Mouse (Mus musculus) midbrain, embryonic 14.5 days (tissue): Measurements from ENCODE around the gene Cerk. TPM values are rescaled to one million over a fixed set of nuclear protein-coding genes. Genes with fewer than 3 reads are reported as not detected.

Experiments
- ATAC-seq: fragments of 200-750 bp; cut with Nextera tagmentation; 2 replicates; pipeline ENCODE4 v1.8.0; 2017; ENCODE audit warnings: moderate number of reproducible peaks, moderate library complexity; ENCODE audit not compliant: low FRiP score, low TSS enrichment
- DNase-seq: peaks from one replicate; pipeline ENCODE4 v3.0.0-alpha.2; 2015
- H3K27ac ChIP-seq: fragments of 300-500 bp; sonication (generic); replicated peaks from 2 replicates; pipeline ENCODE4 v1.5.1; 2014; ENCODE audit warnings: mild to moderate bottlenecking, low read depth, low read length, moderate library complexity
- H3K27me3 ChIP-seq: fragments of 300-500 bp; sonication (generic); 2 replicates; pipeline ENCODE4 v1.6.1; 2014; ENCODE audit warnings: low read length, control low read depth, mixed read lengths; ENCODE audit not compliant: control insufficient read depth, insufficient read depth
- H3K36me3 ChIP-seq: fragments of 300-500 bp; sonication (generic); 2 replicates; pipeline ENCODE4 v1.6.1; 2014; ENCODE audit warnings: low read length, control low read depth; ENCODE audit not compliant: control insufficient read depth, insufficient read depth
- H3K4me1 ChIP-seq: fragments of 300-500 bp; sonication (generic); 2 replicates; pipeline ENCODE4 v1.6.1; 2014; ENCODE audit warnings: mild to moderate bottlenecking, antibody characterized with exemption, low read length, control low read depth; ENCODE audit not compliant: control insufficient read depth, insufficient read depth
- H3K4me2 ChIP-seq: fragments of 300-500 bp; sonication (generic); 2 replicates; pipeline ENCODE4 v1.6.1; 2014; ENCODE audit warnings: mild to moderate bottlenecking, low read length, moderate library complexity
- H3K4me3 ChIP-seq: fragments of 300-500 bp; sonication (generic); replicated peaks from 2 replicates; pipeline ENCODE4 v1.5.1; 2014; ENCODE audit warnings: low read depth, low read length
- H3K9ac ChIP-seq: fragments of 300-500 bp; sonication (generic); replicated peaks from 2 replicates; pipeline ENCODE4 v1.6.1; 2014; ENCODE audit warnings: mild to moderate bottlenecking, low read length, moderate library complexity
- H3K9me3 ChIP-seq: fragments of 300-500 bp; sonication (generic); 2 replicates; pipeline ENCODE4 v1.6.1; 2016; ENCODE audit warnings: low read length, control low read depth, mixed read lengths; ENCODE audit not compliant: control insufficient read depth
- WGBS: fragments of 180-500 bp; shearing (Covaris S2); extraction: QIAGEN DNeasy Blood & Tissue Kit; methylation state at CpG from one replicate; pipeline ENCODE4 v1.1.7; 2014; 5-methylcytosine and 5-hydroxymethylcytosine counted together
- polyA plus RNA-seq: library from polyadenylated mRNA; unstranded; fragments of >200 nt; fragmentation: Nextera tagmentation; extraction: Ambion mirVana; gene quantifications from 2 replicates; pipeline ENCODE4 v1.2.1, GENCODE M21; 2014

The Cerk gene
- polyA plus RNA-seq, 1 experiment from 2014 or later = 23.5 TPM

DNA sequence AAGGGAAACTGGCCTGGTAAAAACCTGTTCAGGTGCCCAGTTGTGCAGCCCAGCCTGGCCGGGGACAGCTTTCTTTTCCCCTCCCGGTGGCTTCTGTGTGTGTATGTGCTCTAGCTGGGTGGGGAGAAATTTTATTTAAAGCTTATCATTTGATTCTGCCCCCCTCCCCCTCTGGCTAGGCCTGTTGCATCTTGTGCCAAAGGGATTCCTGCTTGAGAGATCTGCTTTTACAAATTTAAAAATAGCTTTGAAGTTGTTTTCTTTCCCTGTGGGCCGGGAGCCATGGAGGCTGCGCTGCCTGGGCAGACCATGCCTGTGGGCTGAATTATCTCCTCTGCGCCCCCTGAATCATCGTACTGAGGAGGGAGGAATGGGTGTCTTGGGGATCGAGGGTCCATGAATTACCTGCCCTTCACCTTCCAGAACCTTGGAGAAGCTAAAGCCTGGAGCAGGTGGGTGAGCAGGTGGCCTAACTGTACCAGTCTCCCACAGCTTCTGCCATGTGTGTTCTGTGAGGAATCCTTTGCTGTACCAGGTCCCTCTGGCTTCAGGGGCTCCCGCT, 76.2 kb downstream of the Cerk start:
- H3K27ac ChIP-seq = 0 out of 2 replicates have a peak overlapping the region, but pooled peaks have one; percentile 20
- ATAC-seq = no peak
- no peak overlapping the region for H3K4me2 ChIP-seq
- no peak overlapping the region for H3K4me3 ChIP-seq
- DNase-seq = no peak
- no peak overlapping the region for H3K9ac ChIP-seq
- 83% methylated on average over 8 of the region's 8 CpGs for WGBS
- H3K36me3 ChIP-seq = peaks cover 2% of the 10 kb centered on the region; the same call in 1 of the 2 replicates
- no peaks in the 10 kb centered on the region for H3K9me3 ChIP-seq
- no peaks in the 10 kb centered on the region for H3K27me3 ChIP-seq
- H3K4me1 ChIP-seq = peaks cover 22% of the 10 kb centered on the region

DNA sequence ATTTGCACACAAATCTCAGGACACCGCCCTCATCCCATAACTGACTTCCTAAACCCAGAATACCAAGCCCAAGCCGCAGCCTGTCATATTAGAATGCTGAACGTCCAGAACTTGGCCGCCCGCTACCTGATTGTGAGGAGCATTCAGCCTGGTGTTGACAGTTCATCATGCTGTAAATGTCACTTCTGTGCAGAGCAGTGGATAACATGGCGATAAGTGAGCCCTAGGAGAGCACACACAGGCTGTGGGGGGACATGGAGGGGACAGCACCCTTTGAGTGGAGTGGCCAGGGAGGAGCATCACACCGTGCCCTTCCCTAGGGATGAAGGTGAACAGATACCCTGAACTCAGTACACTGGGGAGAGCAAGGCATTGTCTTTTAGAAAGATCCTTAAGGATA, 76.7 kb downstream of the Cerk start:
- Histone ChIP-seq H3K9ac (no peak overlapping the region), H3K36me3 (peaks cover 7% of the 10 kb centered on the region; the same call in 1 of the 2 replicates)

DNA sequence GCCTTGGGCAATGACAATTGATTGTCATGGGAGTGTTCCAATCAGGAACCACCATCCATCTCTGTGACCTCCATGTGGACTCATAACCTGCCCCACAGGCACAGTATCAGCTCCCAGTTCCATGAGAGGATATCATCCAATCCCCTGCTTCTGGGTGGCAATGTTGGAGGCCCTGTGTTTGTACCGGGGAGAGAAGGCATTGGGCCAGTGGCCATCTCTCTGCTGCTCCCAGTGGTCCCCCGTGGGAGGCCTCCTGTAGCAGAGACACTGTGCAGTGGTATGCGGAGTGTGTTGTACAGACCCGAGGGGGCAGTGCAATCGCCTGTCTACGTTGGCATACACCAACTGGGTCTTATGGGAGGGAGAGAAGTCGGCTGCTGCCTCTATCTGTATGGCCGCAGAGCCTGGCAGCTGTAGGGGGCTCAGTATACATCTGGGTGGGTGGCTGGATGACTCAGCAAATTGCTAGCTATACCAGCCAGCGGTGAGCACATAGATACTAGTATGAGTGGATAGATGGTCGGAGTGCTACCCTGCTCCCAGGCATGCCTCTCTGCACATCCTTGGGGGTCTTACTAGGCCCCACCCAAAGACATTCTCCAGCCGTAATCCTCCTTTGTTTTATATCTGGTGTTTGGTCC, 78.0 kb downstream of the Cerk start:
- Histone ChIP-seq H3K9me3 (no peaks in the 10 kb centered on the region), H3K9ac (no peak overlapping the region), H3K27me3 (no peaks in the 10 kb centered on the region), H3K36me3 (peaks cover 19% of the 10 kb centered on the region; the same call in 1 of the 2 replicates), H3K4me2 (no peak overlapping the region), H3K4me3 (no peak overlapping the region), H3K4me1 (peaks cover 15% of the 10 kb centered on the region), H3K27ac (no peak overlapping the region)
- 84% methylated on average over 11 of the region's 11 CpGs for WGBS
- DNase-seq (no peak), ATAC-seq (no peak)

More for the DNA sequence above, 76.7 kb downstream of the Cerk start:
- 0 out of 2 replicates have a peak overlapping the region, but pooled peaks have one; percentile 20 for H3K27ac ChIP-seq
- H3K4me3 ChIP-seq = no peak overlapping the region
- no peaks in the 10 kb centered on the region for H3K27me3 ChIP-seq
- peaks cover 22% of the 10 kb centered on the region for H3K4me1 ChIP-seq
- H3K4me2 ChIP-seq = no peak overlapping the region
- DNase-seq (no peak), ATAC-seq (no peak)
- 88% methylated on average over 7 of the region's 7 CpGs for WGBS
- no peaks in the 10 kb centered on the region for H3K9me3 ChIP-seq

DNA sequence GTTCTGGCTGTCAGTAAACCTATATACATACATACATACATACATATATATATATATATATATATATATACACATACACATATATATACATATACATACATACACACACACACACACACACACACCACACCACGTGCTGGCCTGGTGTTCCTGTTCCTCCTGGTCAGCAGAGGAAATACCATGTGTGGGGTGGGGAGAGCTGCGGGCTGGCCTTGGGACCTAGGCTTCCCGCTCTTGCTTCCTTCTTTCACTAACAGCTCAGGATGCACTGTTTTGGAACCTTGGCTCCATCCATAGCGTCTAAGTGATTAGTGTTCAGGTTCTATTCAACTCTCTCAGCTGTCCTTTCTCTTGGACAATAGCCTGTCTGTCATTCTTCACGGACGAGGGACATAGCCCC, 80.2 kb downstream of the Cerk start:
- H3K36me3 ChIP-seq = peaks cover 36% of the 10 kb centered on the region
- H3K9me3 ChIP-seq = no peaks in the 10 kb centered on the region
- DNase-seq = no peak
- H3K9ac ChIP-seq = no peak overlapping the region
- H3K27ac ChIP-seq = no peak overlapping the region
- ATAC-seq = no peak
- H3K4me1 ChIP-seq = peaks cover 3% of the 10 kb centered on the region; the same call in 1 of the 2 replicates
- 40% methylated on average over 6 of the region's 6 CpGs for WGBS
- no peaks in the 10 kb centered on the region for H3K27me3 ChIP-seq
- H3K4me2 ChIP-seq = no peak overlapping the region
- H3K4me3 ChIP-seq = no peak overlapping the region

DNA sequence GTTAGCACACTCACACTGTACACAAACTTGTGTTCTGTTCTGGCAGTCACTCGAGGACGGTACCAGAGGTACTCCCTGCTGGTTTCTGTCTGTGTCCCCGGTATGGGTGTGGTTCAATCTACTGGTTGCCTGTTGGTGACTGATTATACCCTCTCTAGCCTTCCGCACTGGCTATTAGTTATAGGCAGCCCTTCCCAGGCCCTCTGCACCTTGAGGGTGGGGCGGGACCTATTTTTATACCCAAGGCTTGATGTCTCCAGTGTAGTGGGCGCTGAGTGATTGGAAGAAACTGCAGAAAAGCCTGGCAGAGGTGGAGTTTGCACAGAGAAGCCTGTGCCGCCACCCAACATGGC, 80.6 kb downstream of the Cerk start:
- no peak for ATAC-seq
- 91% methylated on average over 7 of the region's 7 CpGs for WGBS
- H3K36me3 ChIP-seq = peaks cover 41% of the 10 kb centered on the region
- no peak overlapping the region for H3K4me3 ChIP-seq
- no peak overlapping the region for H3K27ac ChIP-seq
- no peaks in the 10 kb centered on the region for H3K9me3 ChIP-seq
- no peak overlapping the region for H3K4me2 ChIP-seq
- no peak for DNase-seq
- no peaks in the 10 kb centered on the region for H3K27me3 ChIP-seq
- no peaks in the 10 kb centered on the region for H3K4me1 ChIP-seq
- H3K9ac ChIP-seq = no peak overlapping the region

DNA sequence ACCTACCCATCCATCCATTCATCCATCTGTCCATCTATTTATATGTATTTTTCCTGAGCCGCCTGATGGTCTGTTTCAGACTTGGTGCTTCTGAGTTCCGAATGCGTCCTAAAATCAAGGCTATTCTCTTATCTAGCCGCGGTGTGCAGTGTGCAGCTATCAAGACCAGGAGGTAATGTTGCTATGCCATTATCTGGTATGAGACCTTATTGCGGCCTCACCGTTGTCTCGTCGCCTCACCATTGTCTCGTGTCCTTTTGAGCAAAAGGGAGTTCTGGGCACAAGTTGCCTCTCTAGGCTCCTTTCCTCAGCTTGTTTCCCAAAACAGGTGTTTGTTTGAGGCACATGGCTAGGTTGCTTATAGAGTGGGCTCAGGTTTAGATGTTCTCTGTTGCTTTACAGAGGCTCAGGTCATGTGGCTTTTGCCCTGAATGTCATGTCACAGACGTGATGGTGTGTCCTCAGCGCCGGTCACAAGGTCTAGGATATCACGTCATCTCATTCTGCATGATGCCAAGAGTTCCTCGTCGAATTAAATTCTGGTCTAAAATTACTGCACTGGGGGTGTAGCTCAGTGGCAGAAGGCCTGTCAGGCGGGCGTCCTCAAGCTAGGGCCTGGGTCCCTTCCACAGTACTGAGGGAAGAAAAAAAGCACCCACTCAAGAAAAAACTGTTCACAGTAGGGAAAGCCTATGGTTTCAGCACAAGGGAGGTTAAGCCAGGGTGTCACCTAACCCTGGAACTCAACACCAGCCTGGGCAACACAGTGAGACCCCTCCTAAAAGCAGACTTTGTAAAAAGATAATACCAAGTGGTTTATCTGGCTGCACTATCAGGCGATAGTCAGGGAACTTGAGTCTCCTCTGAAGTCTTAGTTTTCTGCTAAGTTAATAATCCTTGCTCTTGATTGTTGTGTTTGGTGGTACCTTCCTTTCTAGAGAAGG, 81.3 kb downstream of the Cerk start:
- no peak overlapping the region for H3K4me3 ChIP-seq
- H3K27me3 ChIP-seq = no peaks in the 10 kb centered on the region
- H3K36me3 ChIP-seq = peaks cover 42% of the 10 kb centered on the region
- H3K4me2 ChIP-seq = no peak overlapping the region
- no peaks in the 10 kb centered on the region for H3K9me3 ChIP-seq
- H3K27ac ChIP-seq = no peak overlapping the region
- ATAC-seq (no peak), DNase-seq (no peak)
- no peaks in the 10 kb centered on the region for H3K4me1 ChIP-seq
- no peak overlapping the region for H3K9ac ChIP-seq
- WGBS = 94% methylated on average over 19 of the region's 19 CpGs

DNA sequence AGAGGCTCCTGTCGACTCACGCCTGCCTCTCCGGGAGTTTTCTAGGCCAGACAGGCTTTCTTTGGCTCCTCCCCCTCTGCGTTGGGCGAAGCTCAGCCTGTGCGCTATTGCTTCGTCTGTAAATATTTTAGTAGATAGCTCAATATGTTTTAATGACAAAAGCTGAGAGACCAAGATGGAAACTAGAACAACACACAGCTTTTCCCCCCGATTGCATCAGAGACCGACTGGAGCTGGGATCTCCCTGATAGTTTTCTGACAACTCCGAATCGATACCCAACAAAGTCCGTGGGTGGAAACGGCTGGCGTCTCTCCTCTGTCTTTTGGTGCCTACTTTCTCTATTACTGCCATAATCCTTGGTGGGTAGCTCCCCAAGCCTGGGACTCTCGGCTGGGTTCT, 83.6 kb downstream of the Cerk start:
- Histone ChIP-seq H3K4me2 (no peak overlapping the region), H3K9ac (no peak overlapping the region), H3K27me3 (no peaks in the 10 kb centered on the region), H3K9me3 (no peaks in the 10 kb centered on the region), H3K4me3 (no peak overlapping the region), H3K4me1 (no peaks in the 10 kb centered on the region), H3K27ac (no peak overlapping the region), H3K36me3 (peaks cover 46% of the 10 kb centered on the region)
- 91% methylated on average over 15 of the region's 15 CpGs for WGBS
- ATAC-seq = no peak
- no peak for DNase-seq

DNA sequence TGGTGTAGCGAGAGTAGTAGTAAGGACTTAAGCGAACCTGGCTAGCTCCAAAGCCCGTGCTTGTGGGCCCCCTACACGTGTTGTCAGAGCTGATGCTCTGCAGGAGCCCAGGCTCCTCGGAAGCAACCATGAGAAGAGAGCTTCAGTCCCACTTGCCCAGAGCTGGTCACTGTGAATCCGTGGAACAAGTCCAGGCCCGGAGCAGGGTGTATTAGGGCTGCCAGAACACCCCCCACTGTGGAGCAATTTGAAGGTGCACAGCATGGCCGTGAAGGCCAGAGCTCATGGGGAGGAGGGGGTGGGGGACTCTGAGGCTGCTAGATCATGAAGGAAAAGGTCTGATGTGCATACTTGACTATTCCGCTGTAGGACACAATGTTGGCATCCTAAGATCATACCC, 84.4 kb downstream of the Cerk start:
- WGBS = 90% methylated on average over 9 of the region's 9 CpGs
- Histone ChIP-seq H3K36me3 (peaks cover 46% of the 10 kb centered on the region), H3K4me1 (no peaks in the 10 kb centered on the region), H3K4me2 (no peak overlapping the region), H3K27me3 (no peaks in the 10 kb centered on the region), H3K9me3 (no peaks in the 10 kb centered on the region), H3K4me3 (no peak overlapping the region), H3K27ac (no peak overlapping the region), H3K9ac (no peak overlapping the region)
- ATAC-seq (no peak), DNase-seq (no peak)
